Mouse (Mus musculus) 3T3-L1 (cell line): Measurements from ENCODE around the gene Relt.
A peak's percentile ranks its signal among the peaks of the same experiment; 100 is the strongest.
"Not testable (repeated sequence)": the region's sequence is repeated elsewhere in the genome, so short reads cannot be mapped to it uniquely, and the experiment has no call there.

Experiments used
- DNase-seq: peaks from one replicate; pipeline ENCODE4 v3.0.0-alpha.2; 2015; ENCODE audit warnings: low read depth, low spot score

The Relt gene

GRCm38 (mm10) chr7:100875822-100876221 is 12.6 kb upstream of the Relt start:
- no peak for DNase-seq

- no peak for DNase-seq
Observed at GRCm38 (mm10) chr7:100873197-100873596, 10.0 kb upstream of the Relt start.

DNA sequence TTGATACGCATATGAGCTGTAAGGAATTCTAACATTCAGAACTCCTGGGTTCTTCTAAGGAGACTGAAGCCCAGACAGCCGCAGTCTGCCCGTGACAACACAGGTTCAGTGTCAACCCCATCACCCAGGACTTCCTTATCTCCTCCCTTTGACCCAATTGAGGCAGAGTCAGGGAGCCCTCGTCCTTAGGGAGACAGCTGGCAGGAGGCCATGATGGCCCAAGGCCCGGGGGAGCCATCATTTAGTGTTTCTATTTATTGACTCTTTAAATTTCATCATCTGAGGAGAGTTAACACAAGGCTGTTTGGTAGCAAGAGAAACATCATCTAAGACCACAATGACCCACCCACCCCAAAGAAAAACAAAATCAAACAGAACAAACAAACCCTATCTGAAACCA is 8.6 kb upstream of the Relt start:
- DNase-seq, result no peak

GRCm38 (mm10) chr7:100871355-100871754 is 8.1 kb upstream of the Relt start:
- no peak for DNase-seq

- DNase-seq, result no peak
Observed at GRCm38 (mm10) chr7:100869877-100870629, 6.8 kb upstream of the Relt start.

DNA sequence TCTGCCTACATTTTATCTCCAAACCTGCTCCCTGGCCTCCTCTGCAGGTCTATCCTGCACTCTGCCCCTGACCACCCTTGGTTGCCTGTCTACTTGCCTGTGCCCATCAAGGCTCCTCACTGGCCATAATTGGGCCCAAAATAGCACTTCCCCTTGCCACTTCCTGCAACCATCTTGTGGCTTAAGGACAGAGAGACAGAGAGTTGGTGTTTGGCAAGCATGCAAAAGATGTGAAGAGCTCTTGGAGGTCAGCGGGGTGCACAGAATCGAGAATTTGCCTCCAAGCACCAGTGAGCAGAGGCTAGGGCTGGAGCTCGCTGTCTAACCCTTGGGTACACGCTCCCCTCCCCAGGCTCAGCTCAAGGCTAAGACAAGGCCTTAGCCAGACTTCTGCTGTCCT is 5.3 kb upstream of the Relt start:
- DNase-seq, result no peak

GRCm38 (mm10) chr7:100867561-100867960 is 4.3 kb upstream of the Relt start:
- DNase-seq, result no peak

DNA sequence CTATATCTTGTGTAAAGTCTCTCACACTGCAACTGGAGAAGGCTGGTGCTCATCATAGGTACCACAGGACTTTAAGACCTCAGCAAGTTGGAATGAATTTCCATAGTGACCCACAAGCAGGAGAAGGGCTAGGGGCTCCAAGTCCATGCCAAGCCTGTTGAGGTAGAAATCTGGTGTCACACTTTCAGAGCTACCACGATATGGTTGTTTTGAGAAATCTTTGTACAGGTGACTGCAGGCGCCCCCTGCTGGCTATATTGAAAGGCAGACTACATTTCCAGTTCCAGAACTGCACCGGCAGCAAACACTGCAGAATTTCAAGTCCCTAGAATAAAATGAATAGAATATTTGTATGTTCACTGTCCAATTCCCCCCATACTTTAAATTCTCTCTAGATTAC is 3.4 kb upstream of the Relt start:
- peak; percentile 75 for DNase-seq

DNA sequence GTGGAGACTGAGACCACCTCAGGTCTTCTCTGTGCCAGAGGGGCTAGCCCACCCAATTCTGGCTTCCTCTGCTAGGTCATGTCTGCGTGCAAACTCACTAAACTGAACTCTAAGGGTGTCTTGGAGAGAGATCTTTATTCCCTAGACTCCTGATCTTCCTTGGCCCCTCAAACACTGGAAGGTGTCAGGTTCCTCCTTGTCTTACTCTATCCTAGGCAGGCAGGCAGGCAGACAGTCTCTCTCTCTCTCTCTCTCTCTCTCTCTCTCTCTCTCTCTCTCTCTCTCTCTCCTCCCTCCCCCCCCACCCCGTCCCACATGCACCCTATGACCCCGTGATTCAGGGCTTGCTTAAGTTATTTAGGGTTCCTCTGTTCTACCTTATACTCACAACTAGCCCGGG is 893 bp downstream of the Relt start:
- peak; percentile 21 for DNase-seq

DNA sequence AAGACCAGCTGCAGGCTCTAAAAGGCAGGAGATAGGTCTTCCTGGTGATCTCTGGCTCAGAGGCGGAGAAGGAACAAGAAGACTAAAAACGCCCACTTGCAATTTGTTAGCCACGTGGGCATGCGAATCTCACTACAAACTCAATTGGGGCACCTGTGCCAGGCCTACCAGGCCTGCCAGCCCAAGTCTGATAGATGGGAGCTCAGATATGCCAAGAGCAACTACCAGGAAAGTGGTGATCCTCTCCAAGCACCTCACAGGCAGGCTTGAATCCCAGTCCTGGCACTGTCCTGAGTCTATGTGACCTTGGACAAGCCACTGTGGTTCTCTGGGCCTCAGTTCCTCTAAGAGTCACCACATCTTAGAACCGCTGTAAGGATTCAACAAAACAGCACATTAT is 2.0 kb downstream of the Relt start:
- DNase-seq, result no peak

DNA sequence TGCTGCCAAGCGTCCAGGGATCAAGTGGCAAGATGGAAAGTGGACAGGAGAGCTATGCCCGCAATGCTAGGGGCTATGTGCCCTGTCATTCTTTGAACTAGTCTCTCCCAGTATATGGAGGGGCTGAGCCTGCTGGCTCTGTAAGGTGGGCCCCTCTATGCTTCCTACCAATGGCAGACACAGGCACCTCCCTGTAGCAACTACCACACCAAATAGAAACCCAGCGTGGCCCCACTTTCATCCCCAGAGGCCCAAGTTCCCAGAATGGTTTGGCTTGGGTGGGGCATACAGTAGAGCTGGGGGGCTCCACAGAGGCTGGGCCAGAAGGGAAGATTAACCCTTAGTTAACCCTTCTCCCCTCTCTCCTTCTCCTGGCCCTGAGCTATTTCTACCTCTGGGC is 2.8 kb downstream of the Relt start:
- DNase-seq, result no peak

GRCm38 (mm10) chr7:100855795-100856573 is 7.3 kb downstream of the Relt start:
- no peak for DNase-seq

- no peak for DNase-seq
Observed at GRCm38 (mm10) chr7:100855300-100855699, 7.9 kb downstream of the Relt start.

GRCm38 (mm10) chr7:100854861-100855260 is 8.4 kb downstream of the Relt start:
- no peak for DNase-seq

DNA sequence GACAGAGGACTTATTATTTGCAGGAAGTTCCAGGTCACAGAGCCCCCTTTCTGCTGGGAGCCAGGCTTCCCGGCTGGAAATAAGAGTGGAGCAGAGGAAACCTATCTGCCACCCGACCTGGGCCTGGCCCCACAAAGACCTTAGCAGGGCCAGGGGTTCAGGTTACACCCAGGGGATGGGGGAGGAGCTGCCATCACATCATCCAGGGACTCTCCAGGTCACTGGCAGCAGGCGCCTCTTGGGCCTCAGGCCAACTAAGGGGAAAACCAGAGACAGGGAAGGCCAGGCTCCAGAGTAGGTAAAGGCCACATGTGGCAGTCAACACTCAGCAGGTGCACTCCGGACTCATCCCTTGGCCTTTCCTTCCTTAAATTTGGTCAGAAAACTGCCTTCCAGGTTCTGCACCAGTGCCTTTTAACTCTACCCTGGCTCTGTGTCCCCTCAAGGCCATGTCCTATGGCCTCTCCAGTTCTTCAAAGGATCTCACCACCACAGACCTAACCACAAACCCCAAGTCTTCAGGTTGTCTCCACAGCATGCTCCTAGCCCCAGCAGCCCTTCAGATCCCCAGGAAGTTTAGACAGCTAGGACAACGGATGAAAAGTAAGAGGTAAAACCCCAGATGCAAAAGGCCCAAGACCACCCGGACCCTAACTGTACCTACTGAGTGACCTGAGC is 9.0 kb downstream of the Relt start:
- DNase-seq, result no peak

DNA sequence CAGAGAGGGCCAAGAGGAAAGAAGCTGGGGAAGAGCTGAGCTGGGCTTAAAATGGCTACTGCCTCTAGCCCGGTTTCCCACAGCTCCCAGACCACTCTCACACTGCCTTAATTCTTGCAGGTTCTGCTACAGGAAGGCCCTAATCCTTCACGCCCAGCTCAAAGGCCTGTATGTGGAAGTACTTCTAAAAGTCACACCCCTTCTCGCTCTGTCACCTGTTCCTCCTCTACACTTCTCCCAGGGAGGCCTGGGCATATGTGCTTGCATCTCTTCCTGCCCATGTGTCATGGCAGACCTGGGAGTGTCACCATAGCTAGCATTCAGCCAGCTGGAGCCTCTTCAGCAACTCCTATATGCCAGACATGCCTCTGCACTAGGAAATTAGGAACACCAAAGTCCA is 9.8 kb downstream of the Relt start:
- no peak for DNase-seq

DNA sequence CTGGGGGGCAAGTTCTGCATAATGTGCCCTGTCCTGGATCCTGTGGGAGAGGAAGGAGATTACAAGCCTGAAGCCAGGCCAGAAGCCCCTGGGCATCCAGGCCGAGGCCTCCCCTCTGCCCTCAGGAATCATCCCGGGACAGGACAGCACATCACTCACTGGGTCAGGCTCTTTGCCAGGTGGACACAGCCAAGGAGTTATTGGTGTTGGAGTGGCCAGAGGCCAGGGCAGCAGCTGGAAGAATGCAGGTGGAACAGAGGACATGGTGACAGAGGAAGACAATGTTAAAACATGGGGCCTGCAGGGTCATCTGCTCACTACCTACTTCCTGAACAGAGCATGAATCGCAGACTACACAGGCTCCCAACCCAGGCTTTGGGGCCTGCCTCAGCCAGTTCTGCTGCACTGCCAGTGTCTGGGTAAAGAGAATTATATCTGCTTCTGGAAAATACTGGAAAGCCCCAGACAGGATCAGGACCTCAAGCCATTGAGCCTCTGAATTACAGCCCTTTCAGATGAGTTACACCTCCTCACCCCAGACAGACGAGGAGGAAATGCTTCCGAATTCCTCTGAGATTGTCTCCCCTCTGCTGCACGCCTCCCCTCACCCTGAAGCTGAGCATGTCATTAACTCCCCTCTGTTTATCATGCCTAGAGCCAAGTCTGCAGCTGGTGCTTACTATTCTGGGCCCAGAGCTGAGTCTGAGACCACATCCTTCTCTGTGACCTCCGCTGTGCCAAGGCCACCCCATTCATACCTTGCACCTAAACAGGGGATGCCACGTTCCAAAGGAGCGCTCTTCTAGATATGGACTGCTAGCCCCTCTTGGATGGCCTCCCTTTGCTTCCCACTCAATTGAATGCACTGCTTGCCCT is 11.5 kb downstream of the Relt start:
- no peak for DNase-seq

GRCm38 (mm10) chr7:100849508-100849907 is 13.7 kb downstream of the Relt start:
- no peak for DNase-seq

GRCm38 (mm10) chr7:100848744-100849143 is 14.5 kb downstream of the Relt start:
- DNase-seq, result peak; percentile 66

DNA sequence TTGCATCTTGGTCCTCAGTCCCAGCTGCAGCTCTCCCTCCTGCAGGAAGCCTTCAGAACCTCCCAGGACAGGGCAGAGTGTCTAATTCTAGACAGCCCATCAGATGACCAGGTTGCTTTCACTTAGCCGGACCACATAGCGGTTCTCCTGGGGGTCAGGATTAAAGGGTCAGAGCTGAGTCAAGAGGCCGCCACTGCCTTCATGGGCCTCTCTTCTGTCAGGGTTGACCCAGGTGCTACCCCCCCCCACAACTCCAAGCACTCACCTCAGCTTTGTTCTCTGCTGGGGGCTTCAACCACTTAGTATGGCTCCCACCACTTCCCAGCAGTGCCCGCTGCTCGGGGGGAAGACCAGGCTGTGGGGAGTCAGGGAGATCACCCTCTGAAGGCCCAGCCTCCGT is 16.1 kb downstream of the Relt start:
- DNase-seq, result no peak

DNA sequence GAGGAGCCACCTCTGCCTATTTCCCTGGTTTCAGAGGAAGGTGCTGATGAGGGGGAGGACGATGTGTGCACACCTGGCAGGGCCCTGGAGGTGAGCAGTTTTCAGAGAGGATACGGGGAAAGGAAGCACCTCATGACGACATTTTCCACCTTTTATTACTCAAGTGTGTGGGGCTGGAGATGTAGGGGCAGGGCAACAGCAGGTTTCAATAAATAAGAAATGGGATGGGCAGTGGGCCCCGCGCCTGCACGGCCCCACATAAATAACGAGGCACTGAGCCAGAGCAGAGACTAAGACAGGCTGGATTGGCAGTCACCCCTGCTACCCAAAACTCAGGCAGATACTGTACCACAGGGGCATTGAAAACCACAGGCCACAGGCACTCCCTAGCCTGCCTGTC is 17.2 kb downstream of the Relt start:
- not testable (repeated sequence) for DNase-seq

DNA sequence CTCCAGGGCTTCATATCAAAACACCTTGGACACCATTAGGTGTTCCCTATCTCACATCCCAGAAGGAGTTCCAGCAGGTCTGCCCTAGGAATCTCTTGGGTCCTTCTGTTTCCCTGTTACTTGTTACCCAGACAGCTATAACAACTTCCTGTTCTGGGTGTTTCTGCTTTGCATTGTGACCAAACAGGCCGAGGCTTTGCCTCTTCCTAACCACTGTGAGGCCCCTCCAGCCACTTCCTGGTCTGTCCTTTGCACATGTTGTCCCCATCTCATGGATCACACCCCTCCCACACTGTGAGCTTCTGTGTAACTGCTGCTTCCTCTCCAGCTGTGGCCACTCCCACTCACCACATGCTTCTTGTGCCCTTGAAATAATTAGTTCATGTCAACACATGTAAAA is 17.8 kb downstream of the Relt start:
- no peak for DNase-seq
